Mouse (Mus musculus) urinary bladder, postnatal 14 days (tissue): Measurements from ENCODE around the gene Vdac2.

Experiments used
- DNase-seq: peaks from one replicate; pipeline ENCODE4 v3.0.0; 2021; ENCODE audit warnings: low spot score

The Vdac2 gene

GRCm38 (mm10) chr14:21817453-21817852 is 7.6 kb upstream of the Vdac2 start:
- DNase-seq = no peak

- no peak for DNase-seq
Observed at GRCm38 (mm10) chr14:21820880-21821505, 4.0 kb upstream of the Vdac2 start.

GRCm38 (mm10) chr14:21822307-21822706 is 2.7 kb upstream of the Vdac2 start:
- DNase-seq = no peak

GRCm38 (mm10) chr14:21822795-21823374 is 2.2 kb upstream of the Vdac2 start:
- DNase-seq = peak; percentile 77

- DNase-seq = no peak
Observed at GRCm38 (mm10) chr14:21823897-21824296, 1.1 kb upstream of the Vdac2 start.

- DNase-seq = no peak
Observed at GRCm38 (mm10) chr14:21825786-21826491, 901 bp downstream of the Vdac2 start.

GRCm38 (mm10) chr14:21830876-21831767 is 6.1 kb downstream of the Vdac2 start:
- peak; percentile 97 for DNase-seq

GRCm38 (mm10) chr14:21831830-21832403 is 6.9 kb downstream of the Vdac2 start:
- no peak for DNase-seq

GRCm38 (mm10) chr14:21838336-21839017 is 13.4 kb downstream of the Vdac2 start:
- DNase-seq = no peak

GRCm38 (mm10) chr14:21841819-21842592 is 17.0 kb downstream of the Vdac2 start:
- DNase-seq = no peak

GRCm38 (mm10) chr14:21843263-21843662 is 18.2 kb downstream of the Vdac2 start:
- DNase-seq = no peak

GRCm38 (mm10) chr14:21846827-21847380 is 21.9 kb downstream of the Vdac2 start:
- no peak for DNase-seq

- DNase-seq = peak; percentile 28
Observed at GRCm38 (mm10) chr14:21847381-21848165, 22.5 kb downstream of the Vdac2 start.

- peak; percentile 94 for DNase-seq
Observed at GRCm38 (mm10) chr14:21848166-21849154, 23.4 kb downstream of the Vdac2 start, which contains the start of gene Comtd1. Gene Comtd1, minus strand, starts transcription at chr14:21848977.

- DNase-seq = no peak
Observed at GRCm38 (mm10) chr14:21849524-21850418, 24.7 kb downstream of the Vdac2 start.

- no peak for DNase-seq
Observed at GRCm38 (mm10) chr14:21850419-21851127, 25.5 kb downstream of the Vdac2 start.
